Comparison of ENCODE assay signal across 11 mouse cellular contexts in the genomic region with DNA sequence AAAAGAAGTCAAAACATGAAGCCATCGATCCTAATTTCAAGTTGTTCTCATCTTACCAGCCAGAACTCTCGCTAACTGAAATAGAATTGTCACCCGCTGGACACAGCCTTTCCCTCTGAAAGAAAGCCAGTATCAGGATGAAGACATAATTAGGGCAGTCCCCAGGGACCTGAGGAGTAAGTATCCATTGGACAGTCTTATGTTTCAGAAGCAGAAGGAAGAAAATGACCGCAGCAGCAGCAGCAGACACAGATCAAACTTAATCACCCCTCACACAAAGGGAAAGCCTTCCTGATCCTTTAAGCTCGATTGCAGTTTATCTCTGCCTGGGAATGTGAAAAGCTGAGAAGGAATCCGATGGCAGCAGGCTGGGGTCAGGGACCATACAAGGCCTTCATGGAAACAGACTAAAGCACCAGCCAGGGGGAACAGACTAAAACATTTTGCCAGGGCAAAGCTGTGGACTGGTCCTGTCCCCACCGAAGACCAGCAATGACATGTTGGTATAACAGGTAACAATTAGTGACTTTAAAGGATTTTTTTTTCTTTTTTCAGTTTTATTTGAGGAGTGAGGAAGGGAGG. TPM values are rescaled to one million over a fixed set of nuclear protein-coding genes. Genes with fewer than 3 reads are reported as not detected.
DNase-seq lines count a peak whose midpoint lies in the region; ATAC-seq and TF ChIP-seq lines count a peak whose summit lies in the region.
"Had no signal": no experiment of that assay in that cellular context is flagged by ENCODE, and none has a peak within 500 bp of the region (broad histone marks: within the 10 kb centered on the region; RNA-seq: fewer than 3 reads in every experiment).

No protein-coding gene starts in this region.

- H3K27ac ChIP-seq in forebrain, embryonic 10.5 days = 0 out of 2 replicates have a peak overlapping the region, but pooled peaks have one; percentile 51
- no peak overlapping the region for H3K27ac ChIP-seq in forebrain, embryonic 16.5 days (ENCODE audit: low read length)
- H3K27ac ChIP-seq in hindbrain, embryonic 12.5 days = peak overlapping the region; percentile 23
- no peak overlapping the region for H3K27ac ChIP-seq in hindbrain, embryonic 13.5 days
- no peak overlapping the region for H3K27ac ChIP-seq in hindbrain, postnatal 0 days
- H3K27ac ChIP-seq: hindbrain, embryonic 15.5 days; stomach, embryonic 15.5 days had no signal

- no peak overlapping the region for H3K9ac ChIP-seq in forebrain, embryonic 16.5 days (replicated peaks; ENCODE audit: low read depth, low read length)
- H3K9ac ChIP-seq in hindbrain, embryonic 12.5 days = no peak overlapping the region
- no peak overlapping the region for H3K9ac ChIP-seq in hindbrain, embryonic 13.5 days
- H3K9ac ChIP-seq in hindbrain, postnatal 0 days (replicated peaks; ENCODE audit: low read length) = no peak overlapping the region
- H3K9ac ChIP-seq: hindbrain, embryonic 15.5 days; stomach, embryonic 15.5 days had no signal

- H3K36me3 ChIP-seq in forebrain, embryonic 10.5 days (replicated peaks) = no peaks in the 10 kb centered on the region
- H3K36me3 ChIP-seq in forebrain, embryonic 16.5 days (ENCODE audit: control insufficient read depth, insufficient read depth) = no peaks in the 10 kb centered on the region
- H3K36me3 ChIP-seq in hindbrain, embryonic 12.5 days = no peaks in the 10 kb centered on the region
- no peaks in the 10 kb centered on the region for H3K36me3 ChIP-seq in hindbrain, embryonic 13.5 days
- no peaks in the 10 kb centered on the region for H3K36me3 ChIP-seq in hindbrain, postnatal 0 days (ENCODE audit: insufficient read depth, low read length)
- H3K36me3 ChIP-seq in myocyte (ENCODE audit: control insufficient read depth, insufficient read depth) = no peaks in the 10 kb centered on the region
- H3K36me3 ChIP-seq: hindbrain, embryonic 15.5 days; stomach, embryonic 15.5 days had no signal

- H3ac ChIP-seq in myocyte (ENCODE audit: control insufficient read depth, insufficient read length) = no peak overlapping the region

- H3K4me2 ChIP-seq in forebrain, embryonic 16.5 days (ENCODE audit: low read length) = no peak overlapping the region
- H3K4me2 ChIP-seq in hindbrain, embryonic 12.5 days (replicated peaks) = no peak overlapping the region
- no peak overlapping the region for H3K4me2 ChIP-seq in hindbrain, embryonic 13.5 days
- no peak overlapping the region for H3K4me2 ChIP-seq in hindbrain, postnatal 0 days (ENCODE audit: low read depth, low read length)
- H3K4me2 ChIP-seq in myocyte (ENCODE audit: low read depth) = peak overlapping the region; percentile 38
- H3K4me2 ChIP-seq: hindbrain, embryonic 15.5 days; stomach, embryonic 15.5 days had no signal

- H3K9me3 ChIP-seq in forebrain, embryonic 10.5 days = no peaks in the 10 kb centered on the region
- 0 out of 2 replicates have a peak, but pooled peaks cover 2% of the 10 kb centered on the region for H3K9me3 ChIP-seq in forebrain, embryonic 16.5 days (ENCODE audit: control insufficient read depth, low read length)
- H3K9me3 ChIP-seq in hindbrain, embryonic 12.5 days (replicated peaks) = no peaks in the 10 kb centered on the region
- H3K9me3 ChIP-seq in hindbrain, embryonic 13.5 days = no peaks in the 10 kb centered on the region
- no peaks in the 10 kb centered on the region for H3K9me3 ChIP-seq in hindbrain, postnatal 0 days (ENCODE audit: low read length)
- H3K9me3 ChIP-seq: hindbrain, embryonic 15.5 days; stomach, embryonic 15.5 days had no signal

- intact Hi-C loops in left cerebral cortex, postnatal 10 days (cut with DNase I) = no loop called here

- TF ChIP-seq POLR2A in myocyte (IDR thresholded peaks at IDR 0.05; ENCODE audit: insufficient read length, low read depth) = no peak

- H3K27me3 ChIP-seq in forebrain, embryonic 10.5 days (ENCODE audit: poor library complexity, severe bottlenecking) = no peaks in the 10 kb centered on the region
- H3K27me3 ChIP-seq in forebrain, embryonic 16.5 days (replicated peaks; ENCODE audit: control insufficient read depth, insufficient read depth, low read length) = no peaks in the 10 kb centered on the region
- H3K27me3 ChIP-seq in hindbrain, embryonic 12.5 days = no peaks in the 10 kb centered on the region
- H3K27me3 ChIP-seq in hindbrain, embryonic 13.5 days = no peaks in the 10 kb centered on the region
- no peaks in the 10 kb centered on the region for H3K27me3 ChIP-seq in hindbrain, postnatal 0 days (ENCODE audit: insufficient read depth, low read length)
- H3K27me3 ChIP-seq in myocyte (ENCODE audit: control insufficient read depth, insufficient read depth, insufficient read length) = no peaks in the 10 kb centered on the region
- H3K27me3 ChIP-seq: hindbrain, embryonic 15.5 days; stomach, embryonic 15.5 days had no signal

- DNase-seq in forebrain, embryonic 10.5 days (ENCODE audit: extremely low spot score, low spot score) = peak; percentile 16
- DNase-seq in hindbrain, postnatal 0 days (ENCODE audit: low spot score) = peak; percentile 49
- DNase-seq in left cerebral cortex, postnatal 10 days (ENCODE audit: extremely low spot score in 1 of 2, low spot score in 2 of 2) = no peak
- no peak for DNase-seq in urinary bladder, postnatal 14 days (ENCODE audit: low spot score)
- DNase-seq: lung, postnatal 4 days had no signal

- TF ChIP-seq CTCF in hindbrain, postnatal 0 days (IDR thresholded peaks at IDR 0.05; ENCODE audit: low read depth) = no peak

- no peak for ATAC-seq in forebrain, embryonic 16.5 days
- no peak; the same call in 1 of the 2 replicates for ATAC-seq in hindbrain, embryonic 12.5 days (ENCODE audit: low FRiP score)
- ATAC-seq in hindbrain, embryonic 13.5 days (ENCODE audit: low FRiP score) = no peak
- peak; percentile 61; the same call in 1 of the 2 replicates for ATAC-seq in hindbrain, postnatal 0 days

- 22% methylated on average over 7 of the region's 7 CpGs for WGBS in forebrain, embryonic 10.5 days
- WGBS in forebrain, embryonic 16.5 days = 31% methylated on average over 7 of the region's 7 CpGs
- WGBS in hindbrain, embryonic 12.5 days = 42% methylated on average over 7 of the region's 7 CpGs
- 53% methylated on average over 7 of the region's 7 CpGs for WGBS in hindbrain, embryonic 13.5 days
- 52% methylated on average over 7 of the region's 7 CpGs for WGBS in hindbrain, postnatal 0 days

- no peaks in the 10 kb centered on the region for H3K79me2 ChIP-seq in myocyte (ENCODE audit: control insufficient read depth, insufficient read depth)

- H3K4me3 ChIP-seq in forebrain, embryonic 10.5 days = no peak overlapping the region
- H3K4me3 ChIP-seq in forebrain, embryonic 16.5 days (replicated peaks; ENCODE audit: low read length) = no peak overlapping the region
- H3K4me3 ChIP-seq in hindbrain, embryonic 12.5 days = no peak overlapping the region
- H3K4me3 ChIP-seq in hindbrain, embryonic 13.5 days = no peak overlapping the region
- H3K4me3 ChIP-seq in hindbrain, postnatal 0 days (ENCODE audit: low read length) = no peak overlapping the region
- H3K4me3 ChIP-seq in myocyte = no peak overlapping the region
- H3K4me3 ChIP-seq: hindbrain, embryonic 15.5 days; stomach, embryonic 15.5 days had no signal

- peaks cover 19% of the 10 kb centered on the region for H3K4me1 ChIP-seq in forebrain, embryonic 10.5 days
- no peaks in the 10 kb centered on the region for H3K4me1 ChIP-seq in forebrain, embryonic 16.5 days (replicated peaks; ENCODE audit: control insufficient read depth, insufficient read depth, low read length)
- H3K4me1 ChIP-seq in hindbrain, embryonic 12.5 days = peaks cover 6% of the 10 kb centered on the region; the same call in 1 of the 2 replicates
- H3K4me1 ChIP-seq in hindbrain, embryonic 13.5 days (replicated peaks) = peaks cover 4% of the 10 kb centered on the region; the same call in 1 of the 2 replicates
- no peaks in the 10 kb centered on the region for H3K4me1 ChIP-seq in hindbrain, postnatal 0 days (ENCODE audit: insufficient read depth, low read length)
- H3K4me1 ChIP-seq: hindbrain, embryonic 15.5 days had no signal

TF ChIP-seq in myocyte, 11 proteins besides CTCF, POLR2A, EP300 and RAD21:
- TF ChIP-seq MAX (IDR thresholded peaks at IDR 0.05; ENCODE audit: low read depth) (no peak), MYOG (IDR thresholded peaks at IDR 0.05; ENCODE audit: control insufficient read depth in 1 of 3, insufficient read depth in 1 of 3, insufficient read length in 2 of 3, low read depth in 2 of 3) (no peak), REST (IDR thresholded peaks at IDR 0.05; ENCODE audit: insufficient read depth, insufficient read length) (no peak), SRF (IDR thresholded peaks at IDR 0.05; ENCODE audit: control insufficient read depth, insufficient read length, low read depth) (no peak), TCF12 (IDR thresholded peaks at IDR 0.05; ENCODE audit: insufficient read depth, poor library complexity, severe bottlenecking) (no peak), MYOD1 (IDR thresholded peaks at IDR 0.05; ENCODE audit: control insufficient read depth in 1 of 3, insufficient read length in 2 of 3, low read depth in 2 of 3) (no peak), E2F4 (IDR thresholded peaks at IDR 0.05; ENCODE audit: insufficient read depth) (no peak), TCF3 (IDR thresholded peaks at IDR 0.05; ENCODE audit: insufficient read length, low read depth) (no peak), CEBPB (IDR thresholded peaks at IDR 0.05; ENCODE audit: insufficient read depth, poor library complexity, severe bottlenecking) (no peak), POLR2AphosphoS2 (IDR thresholded peaks at IDR 0.05; ENCODE audit: insufficient read length, low read depth) (no peak), USF1 (IDR thresholded peaks at IDR 0.05; ENCODE audit: low read depth) (no peak)

RNA-seq across cellular contexts. Expression of a gene that starts 53.8 kb away (rescaled TPM):
- 48.8 and 51.6 TPM in 2 replicates for polyA plus RNA-seq in forebrain, embryonic 10.5 days (2016; fragmentation: Nextera tagmentation; extraction: Ambion mirVana)
- 16.5 and 16.8 TPM in 2 replicates for polyA plus RNA-seq in forebrain, embryonic 16.5 days (2015; fragmentation: Nextera tagmentation; extraction: Ambion mirVana)
- 64.6 and 72.5 TPM in 2 replicates for polyA plus RNA-seq in hindbrain, embryonic 12.5 days (2016; fragmentation: Nextera tagmentation; extraction: Ambion mirVana)
- 24.5 and 25.2 TPM in 2 replicates for polyA plus RNA-seq in hindbrain, embryonic 13.5 days (2015; fragmentation: Nextera tagmentation; extraction: Ambion mirVana)
- 3.5 and 7.3 TPM in 2 replicates for total RNA-seq in hindbrain, postnatal 0 days (2014; rRNA removed)
- polyA plus RNA-seq in hindbrain, postnatal 0 days (2015; fragmentation: Nextera tagmentation; extraction: Ambion mirVana) = 13.7 and 14.0 TPM in 2 replicates
- polyA plus RNA-seq in myocyte (2012; fragmentation: generic; extraction: Trizol) = 52.4 TPM
- total RNA-seq in left cerebral cortex, postnatal 10 days (2021) = 1 to 10 TPM; 5.2 to 6.8 TPM

Comparison
In these comparisons a context has a peak if more than half of its experiments do, and no peak if none do; other contexts are left out.
1. H3K27ac ChIP-seq: peak in forebrain, embryonic 10.5 days (single experiment) and hindbrain, embryonic 12.5 days (single experiment); none in forebrain, embryonic 16.5 days (single experiment), hindbrain, embryonic 13.5 days (single experiment) and hindbrain, postnatal 0 days (single experiment).
2. DNase-seq: peak in forebrain, embryonic 10.5 days (single experiment) and hindbrain, postnatal 0 days (single experiment); none in left cerebral cortex, postnatal 10 days (0 of 2) and urinary bladder, postnatal 14 days (single experiment).